Mouse (Mus musculus): ENCODE measurements around the gene Usp30. TPM values are rescaled to one million over a fixed set of nuclear protein-coding genes. Genes with fewer than 3 reads are reported as not detected.

Usp30 gene
- 10 to 100 TPM; 34.9 to 36.9 TPM for total RNA-seq (2021)
- long read RNA-seq, experiment 1, full-length matches to known transcripts, result 10 of 38 reads
- long read RNA-seq, experiment 1, partial matches to known transcripts, result 4 of 38 reads
- long read RNA-seq, experiment 1, other reads (novel, unspliced or antisense), result 24 of 38 reads
- long read RNA-seq, experiment 2, full-length matches to known transcripts, result 15 of 41 reads
- long read RNA-seq, experiment 2, partial matches to known transcripts, result 4 of 41 reads
- long read RNA-seq, experiment 2, other reads (novel, unspliced or antisense), result 22 of 41 reads

DNA sequence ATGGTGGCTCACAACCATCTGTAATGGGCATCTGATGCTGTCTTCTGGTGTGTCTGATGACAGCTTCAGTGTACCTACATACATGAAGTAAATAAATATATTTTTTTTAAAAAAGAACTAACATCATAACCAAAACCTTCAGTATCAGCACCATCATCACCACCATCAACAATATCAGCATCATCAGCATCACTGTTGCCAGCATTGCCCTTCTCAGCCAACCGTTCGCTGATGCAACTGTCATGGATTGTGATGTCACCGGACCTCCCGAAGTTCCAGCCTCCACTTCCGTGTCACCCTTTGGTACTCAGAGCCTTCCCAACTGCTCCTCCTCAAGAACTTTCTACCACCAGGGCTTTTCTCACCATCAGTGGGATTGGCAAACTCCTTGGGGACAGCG is at the start of gene Usp30:
Gene Usp30 (plus strand): TSS at position 301 of the 400 bp plus-strand sequence.
- DNase-seq (ENCODE audit: low spot score in 2 of 2), result no peak

DNA sequence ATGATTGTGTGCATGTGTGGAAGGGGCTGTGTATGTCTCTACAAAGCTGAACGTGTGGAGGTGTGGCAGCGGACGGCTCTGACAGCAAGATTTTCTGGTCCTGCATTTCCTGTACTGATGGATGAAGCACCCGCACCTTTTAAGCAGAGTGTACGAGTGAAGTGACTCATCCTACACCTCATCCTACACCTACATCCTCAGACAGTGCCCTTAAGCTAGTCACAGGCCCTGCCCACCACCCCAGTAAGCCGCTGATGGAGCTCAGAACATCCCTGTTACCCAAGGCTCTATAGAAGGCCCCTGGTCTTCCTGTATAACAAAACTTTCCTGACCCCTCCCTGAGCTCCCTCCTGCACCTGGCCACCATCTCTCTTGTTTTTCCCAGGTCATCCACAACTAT is 40.9 kb upstream of the Usp30 start:
- DNase-seq (ENCODE audit: low spot score in 2 of 2), result no peak

DNA sequence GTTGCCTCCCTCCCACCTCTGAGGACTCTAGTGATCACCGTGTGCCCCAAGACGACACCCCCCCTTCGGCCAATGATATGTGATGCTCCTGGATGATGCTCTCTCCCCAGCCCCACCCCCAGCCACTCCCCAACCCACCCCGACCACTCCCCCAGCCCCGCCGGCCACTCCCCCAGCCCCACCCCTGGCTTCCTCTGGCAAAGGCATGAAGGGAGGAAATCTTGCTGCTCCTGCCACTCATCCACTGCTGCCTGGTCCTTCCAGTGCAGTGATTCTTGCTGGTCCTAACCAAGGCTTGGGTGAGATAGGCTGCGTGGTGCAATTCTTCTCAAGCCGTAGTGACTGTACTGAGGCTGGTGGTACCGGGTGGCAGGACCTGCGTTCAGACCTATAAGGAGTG is 40.4 kb upstream of the Usp30 start:
- no peak for DNase-seq (ENCODE audit: low spot score in 2 of 2)

DNA sequence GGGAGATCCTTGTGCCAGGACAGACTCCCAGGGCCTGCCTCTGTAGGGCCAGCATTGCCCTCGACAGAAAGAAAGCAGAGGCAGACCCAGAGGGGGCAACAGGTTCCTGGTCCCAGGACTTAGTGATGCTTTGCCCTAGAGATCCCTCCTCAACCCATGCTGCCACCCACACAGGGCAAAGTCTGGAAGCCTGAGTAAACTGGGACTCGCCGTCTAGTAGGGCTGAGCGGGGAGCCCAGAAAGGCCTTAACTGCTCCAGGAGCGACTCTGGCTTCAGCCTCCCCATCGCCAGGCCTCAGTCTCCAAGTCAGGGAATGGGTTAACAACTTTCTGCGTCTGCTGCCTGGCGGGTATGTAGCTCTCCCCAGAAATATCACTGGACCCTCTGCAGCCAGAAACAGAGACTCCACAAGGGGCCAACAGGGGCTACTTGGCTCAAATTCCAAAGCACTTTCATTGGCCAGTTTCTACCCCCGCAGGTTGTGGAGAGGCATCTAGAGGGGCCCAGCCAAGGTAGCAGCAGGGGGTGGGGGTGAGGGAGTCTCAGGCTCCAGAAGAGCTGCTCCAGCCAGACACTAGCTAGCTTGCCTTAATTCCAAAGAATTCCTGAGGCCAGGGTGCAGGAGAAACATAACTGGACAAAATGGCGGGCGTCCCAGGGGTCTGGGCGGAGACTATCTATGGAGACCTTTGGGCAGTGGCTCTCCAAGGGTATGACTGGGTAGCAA is 37.9 kb upstream of the Usp30 start:
- no peak for DNase-seq (ENCODE audit: low spot score in 2 of 2)

DNA sequence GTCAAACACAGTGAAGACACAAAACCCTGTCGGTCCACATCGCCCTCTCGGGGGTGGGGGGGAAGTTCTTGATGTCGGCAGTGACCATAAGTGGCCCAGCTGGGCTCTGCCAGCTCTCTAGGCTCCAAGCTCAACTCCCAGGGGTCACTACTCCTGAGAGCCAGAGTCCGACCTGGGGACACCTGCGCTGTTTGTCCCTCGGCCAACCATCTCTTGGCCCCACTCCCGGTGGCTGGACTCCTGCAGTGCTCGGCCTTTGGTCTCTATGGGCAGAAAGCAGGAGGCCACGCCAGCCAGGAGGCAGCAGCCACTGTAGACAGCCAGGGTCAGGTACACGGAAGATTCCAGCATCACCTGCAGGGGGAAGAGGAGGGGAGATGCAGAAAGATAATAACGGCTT is 37.1 kb upstream of the Usp30 start:
- no peak for DNase-seq (ENCODE audit: low spot score in 2 of 2)

DNA sequence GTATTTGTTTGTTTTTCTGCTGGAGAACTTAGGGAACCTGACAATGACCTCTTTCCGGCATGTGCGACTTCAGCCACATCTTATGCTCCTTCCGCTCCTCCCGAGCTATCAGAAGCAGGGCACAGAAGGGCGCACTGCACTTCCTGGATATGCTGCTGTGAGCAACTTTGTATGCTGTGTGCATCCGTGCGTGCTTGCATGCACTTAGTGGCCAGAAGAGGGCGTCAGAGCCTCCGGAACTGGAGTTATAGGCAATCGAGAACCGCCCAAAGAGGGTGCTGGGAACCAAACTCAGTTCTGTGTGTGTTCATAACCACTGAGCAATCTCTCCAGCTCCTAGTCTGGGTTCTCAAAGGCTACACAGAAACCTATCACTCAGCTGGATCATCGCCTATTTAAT is 34.6 kb upstream of the Usp30 start:
- DNase-seq (ENCODE audit: low spot score in 2 of 2), result no peak

DNA sequence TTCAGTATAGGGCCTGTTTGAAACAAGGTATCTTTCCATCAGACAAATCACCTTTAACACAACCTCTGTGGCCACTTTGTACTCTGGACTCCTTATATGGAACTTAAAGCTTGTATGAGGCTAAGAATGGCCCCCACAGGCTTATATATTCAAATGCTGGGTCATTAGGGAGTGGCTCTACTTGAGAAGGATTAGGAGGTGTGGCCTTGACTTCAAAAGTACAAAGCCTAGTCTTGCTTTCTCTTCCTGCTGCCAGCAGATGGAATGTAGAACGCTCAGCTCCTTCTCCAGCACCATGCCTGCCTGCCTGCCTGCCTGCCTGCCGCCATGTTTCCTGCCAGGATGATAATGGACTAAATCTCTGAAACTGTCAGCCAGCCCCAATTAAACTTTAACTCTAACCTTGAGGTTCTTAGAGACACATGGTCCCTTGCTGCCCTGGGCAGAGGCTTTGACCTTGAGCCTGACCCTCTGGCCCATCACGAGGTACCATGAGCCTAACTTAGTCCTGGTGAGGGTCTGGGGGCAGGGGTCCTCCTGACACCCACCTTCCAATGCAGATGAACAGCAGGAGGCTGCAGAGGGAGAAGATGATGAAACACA is 33.0 kb upstream of the Usp30 start:
- no peak for DNase-seq (ENCODE audit: low spot score in 2 of 2)

DNA sequence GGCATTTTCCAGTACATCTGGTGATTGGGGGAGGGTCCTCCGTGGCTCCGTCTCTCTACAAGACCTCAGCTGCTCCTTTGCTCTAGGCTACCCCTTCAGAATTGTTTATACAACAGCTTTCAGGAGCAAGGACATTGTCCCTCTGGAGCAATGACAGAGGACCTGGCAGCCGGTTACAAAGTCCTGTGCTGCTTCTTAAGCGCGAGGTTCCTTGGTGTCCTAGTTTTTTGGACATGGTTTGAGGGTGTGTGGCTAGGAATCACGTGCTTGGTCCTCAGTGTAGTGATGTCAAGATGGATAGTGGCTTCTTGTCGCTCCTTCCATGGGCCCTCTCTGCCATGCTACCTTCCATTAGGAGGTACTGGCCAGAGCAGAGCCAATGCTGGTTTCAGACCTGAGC is 30.9 kb upstream of the Usp30 start:
- DNase-seq (ENCODE audit: low spot score in 2 of 2), result no peak

DNA sequence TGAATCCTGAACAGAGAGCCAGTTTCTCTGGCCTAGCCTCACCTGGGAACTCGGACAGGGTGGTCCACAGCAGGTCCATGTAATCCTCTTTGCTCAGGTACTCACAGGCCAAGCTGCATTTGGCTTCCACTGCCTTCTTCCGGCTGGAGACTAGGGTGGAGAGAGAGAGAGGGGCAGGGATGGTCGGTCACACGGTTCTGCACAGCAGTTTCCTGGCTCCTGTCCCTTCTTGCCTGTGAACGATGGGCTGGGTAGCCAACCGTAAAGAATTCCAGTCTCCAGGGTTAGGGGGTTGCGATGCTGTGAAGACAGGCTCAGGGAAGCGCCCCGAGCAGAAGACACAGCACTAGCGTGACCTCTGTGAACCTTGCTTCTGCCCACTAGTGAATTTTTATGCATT is 30.1 kb upstream of the Usp30 start:
- DNase-seq (ENCODE audit: low spot score in 2 of 2), result no peak

DNA sequence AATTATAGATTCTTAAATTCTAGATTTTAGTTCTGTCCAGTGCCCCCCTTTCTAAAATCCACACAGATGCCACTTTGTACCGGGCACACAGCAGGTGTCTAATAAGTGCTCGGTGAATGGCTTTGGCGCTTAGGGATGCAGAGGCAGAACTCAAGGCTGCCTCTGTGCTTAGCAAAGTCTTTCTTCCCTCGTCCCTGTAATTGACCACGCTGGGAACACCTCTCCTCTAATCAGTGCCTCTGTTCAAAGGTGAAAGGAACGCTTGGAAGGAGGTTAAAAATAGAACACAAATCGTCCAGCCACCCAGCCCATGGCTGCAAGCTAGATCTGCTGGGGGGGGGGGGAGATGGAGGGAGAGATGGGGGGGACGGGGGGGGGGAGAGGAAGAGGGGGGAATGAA is 24.8 kb upstream of the Usp30 start:
- DNase-seq (ENCODE audit: low spot score in 2 of 2), result no peak

DNA sequence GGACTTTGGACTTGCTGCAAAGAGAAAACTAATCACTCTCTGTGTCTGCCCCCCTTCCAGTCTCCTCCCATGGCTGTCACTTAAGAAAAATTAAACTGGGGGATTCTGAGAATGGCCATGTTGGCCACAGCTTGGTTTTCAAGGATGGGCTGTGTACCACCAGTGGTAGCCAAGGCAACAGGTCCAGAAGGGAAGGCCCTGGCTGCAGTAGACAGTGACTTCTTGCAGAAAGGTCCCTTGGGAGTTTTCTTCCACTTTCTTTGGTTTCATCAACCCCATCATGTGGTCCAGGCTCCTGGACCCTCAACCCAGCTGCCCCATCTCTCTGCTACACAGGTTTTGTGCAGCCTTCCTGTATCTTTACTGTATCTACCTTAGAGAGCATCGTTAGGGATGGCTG is 24.4 kb upstream of the Usp30 start:
- DNase-seq (ENCODE audit: low spot score in 2 of 2), result no peak

DNA sequence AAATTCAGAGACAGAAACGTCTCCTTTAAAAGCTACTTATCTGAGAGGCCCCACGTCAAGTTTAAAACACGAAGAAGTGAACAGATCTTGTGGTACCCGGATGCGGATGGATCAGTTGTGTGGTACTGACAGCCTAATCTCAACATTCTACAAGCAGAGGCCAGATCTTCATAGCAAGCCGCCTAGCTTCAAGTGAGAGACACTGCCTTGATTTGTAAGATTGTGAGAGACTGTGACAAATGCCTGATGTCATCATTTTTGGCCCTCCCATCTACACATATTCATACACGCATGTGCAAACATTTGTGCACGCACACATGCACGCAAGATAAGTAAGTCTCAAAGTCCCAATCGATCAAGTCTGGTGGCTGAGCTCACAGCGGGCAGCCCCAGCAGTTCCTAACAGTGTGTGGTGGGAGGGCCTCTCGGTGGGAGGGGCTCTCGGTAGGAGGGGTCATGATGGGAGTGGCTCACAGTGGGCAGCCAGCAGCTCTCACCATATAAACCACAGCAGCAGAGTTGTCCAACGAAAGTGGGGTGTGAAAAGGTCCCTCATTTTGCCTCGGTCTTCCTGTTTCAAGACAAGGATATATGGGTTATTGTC is 23.8 kb upstream of the Usp30 start:
- DNase-seq (ENCODE audit: low spot score in 2 of 2), result no peak

DNA sequence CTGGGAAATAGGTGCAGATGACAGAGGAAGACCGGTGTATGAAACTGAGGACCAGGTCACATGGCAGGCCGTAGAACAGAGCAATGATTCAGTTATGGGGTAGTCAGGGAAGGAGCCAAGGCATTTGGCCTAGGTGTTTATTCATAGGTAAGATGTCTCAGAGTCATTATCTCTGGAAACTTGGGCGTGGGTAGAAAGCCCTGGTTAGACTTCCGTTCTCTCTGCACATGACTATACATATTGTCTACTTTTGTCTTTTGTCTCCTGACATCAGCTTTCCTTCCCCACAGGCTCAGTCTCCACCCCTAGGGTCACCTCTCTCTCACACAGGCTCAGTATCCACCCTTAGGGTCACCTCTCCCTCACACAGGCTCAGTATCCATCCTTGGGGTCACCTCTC is 21.5 kb upstream of the Usp30 start:
- no peak for DNase-seq (ENCODE audit: low spot score in 2 of 2)

DNA sequence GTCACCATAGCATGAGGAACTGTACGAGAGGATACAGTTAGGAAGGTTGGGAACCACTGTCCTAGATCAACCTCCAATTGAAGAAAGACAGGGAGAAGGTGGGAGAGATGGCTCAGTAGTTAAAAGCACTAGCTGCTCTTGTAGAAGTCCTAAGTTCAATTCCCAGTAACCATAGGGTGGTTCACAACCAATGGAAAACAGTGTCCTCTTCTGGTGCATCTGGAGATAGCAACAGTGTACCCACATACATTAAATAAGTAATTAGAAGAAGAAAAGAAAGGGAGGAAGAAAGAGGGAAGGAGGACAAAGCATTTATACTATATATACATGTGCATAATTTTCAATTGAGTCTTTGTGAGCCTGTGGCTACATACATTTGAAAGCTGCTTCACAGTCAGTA is 20.1 kb upstream of the Usp30 start:
- DNase-seq (ENCODE audit: low spot score in 2 of 2), result no peak

DNA sequence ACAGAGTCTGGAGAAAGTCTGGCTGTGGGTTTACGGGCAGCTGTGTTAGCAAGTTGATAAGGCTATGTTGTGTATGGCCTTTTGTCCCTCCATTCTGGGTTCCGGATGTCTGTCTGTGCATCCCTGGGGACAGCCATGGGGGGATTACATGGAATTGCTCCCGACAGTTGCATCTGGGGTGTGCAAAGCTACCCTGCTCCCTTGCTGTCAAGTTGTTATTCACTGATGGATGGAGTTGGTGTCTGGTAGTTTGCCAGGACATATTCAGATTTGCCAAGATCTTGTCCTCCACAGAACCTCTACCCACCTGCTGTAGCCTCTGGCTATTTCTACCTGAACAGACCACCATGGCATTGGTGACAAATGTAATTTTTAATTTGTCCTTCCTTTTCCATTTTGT is 19.1 kb upstream of the Usp30 start:
- DNase-seq (ENCODE audit: low spot score in 2 of 2), result no peak

DNA sequence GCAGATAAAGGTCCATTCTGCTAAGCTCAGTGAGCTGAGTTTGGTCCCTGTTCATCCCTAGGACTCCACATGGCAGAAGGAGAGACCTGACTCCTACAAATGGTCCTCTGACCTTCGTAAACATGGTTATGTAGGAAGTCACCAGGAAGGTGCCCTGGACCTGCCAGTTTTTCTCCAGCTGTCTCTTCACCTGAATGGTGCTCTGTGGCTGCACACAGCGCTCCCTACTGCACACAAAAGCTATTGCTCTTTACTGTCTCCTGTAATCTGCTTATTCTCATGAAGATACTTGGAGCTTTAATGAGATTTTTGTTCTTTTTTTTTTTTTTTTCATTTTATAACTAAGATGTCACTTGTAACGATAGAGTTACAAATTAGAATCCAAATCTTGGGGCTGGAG is 18.7 kb upstream of the Usp30 start:
- DNase-seq (ENCODE audit: low spot score in 2 of 2), result no peak

DNA sequence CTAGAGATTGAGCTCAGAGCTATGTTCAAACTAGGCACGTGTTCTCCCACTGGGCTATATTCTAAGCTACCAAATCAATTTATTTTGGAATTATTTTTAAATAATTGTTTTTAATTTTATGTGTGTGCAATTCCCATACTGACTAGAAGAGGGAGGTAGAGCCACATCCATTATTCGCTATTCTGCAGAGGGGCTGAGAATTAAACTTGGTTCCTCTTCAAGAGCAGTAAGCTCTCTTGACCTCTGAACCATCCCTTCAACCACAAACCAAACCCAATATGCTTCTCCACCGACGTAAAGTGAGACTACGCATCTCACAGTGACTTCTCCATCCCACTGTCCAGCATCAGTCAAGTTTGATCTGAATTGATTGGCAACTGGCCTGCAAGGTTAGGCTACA is 18.1 kb upstream of the Usp30 start:
- DNase-seq (ENCODE audit: low spot score in 2 of 2), result no peak

DNA sequence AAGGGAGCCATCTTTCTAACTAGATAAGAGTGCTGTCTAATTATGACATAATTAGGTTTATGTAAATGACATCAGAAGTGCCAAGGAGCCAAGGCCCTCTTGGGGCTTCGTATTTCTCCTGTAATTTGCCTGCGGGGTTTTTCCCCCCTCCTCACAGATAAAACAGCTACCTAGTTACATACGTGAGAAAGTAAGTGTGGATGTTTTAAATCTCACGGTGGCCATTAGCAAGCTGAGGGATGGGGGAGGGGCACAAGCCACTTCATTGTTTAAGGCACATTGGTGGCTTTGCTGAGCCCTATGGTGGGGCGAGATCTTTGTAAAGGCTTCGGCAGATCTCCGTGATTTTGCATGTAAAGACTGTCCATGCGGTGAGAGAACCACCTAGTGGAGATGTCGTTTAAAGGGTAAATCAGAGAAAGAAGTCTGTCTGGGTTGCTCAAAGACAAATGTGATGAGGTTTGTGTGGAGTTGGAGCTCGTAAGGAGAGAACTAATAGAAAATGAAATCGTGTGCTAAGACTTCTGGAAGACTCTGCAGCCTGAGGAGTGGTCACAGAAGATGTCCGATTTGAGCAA is 16.4 kb upstream of the Usp30 start:
- DNase-seq (ENCODE audit: low spot score in 2 of 2), result no peak

DNA sequence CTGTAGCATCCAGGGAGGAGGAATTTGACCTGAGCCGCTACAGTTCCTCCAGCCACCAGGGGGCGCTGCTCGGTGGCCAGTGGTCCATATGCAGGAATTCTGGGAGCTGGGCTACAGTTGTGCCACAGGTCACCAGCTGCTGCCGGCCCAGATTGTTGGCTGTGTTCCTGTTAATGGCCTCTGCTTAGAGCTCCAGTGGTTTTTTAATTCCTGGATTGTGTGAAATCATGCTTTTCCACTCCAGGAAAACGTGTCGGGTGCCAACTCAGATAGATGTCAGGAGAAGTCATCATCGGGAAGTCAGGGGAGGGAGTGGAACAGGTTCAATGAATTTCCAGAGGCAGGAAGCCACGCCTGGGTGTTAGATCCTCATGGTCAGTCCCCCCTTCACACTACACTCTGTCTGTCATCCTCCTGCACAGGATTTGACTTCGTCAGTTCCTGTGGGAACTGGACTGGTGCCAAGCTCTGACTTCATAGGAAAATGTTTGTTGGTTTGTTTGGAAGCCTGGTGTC is 13.0 kb upstream of the Usp30 start:
- peak; percentile 46 to 48 for DNase-seq (ENCODE audit: low spot score in 2 of 2)

DNA sequence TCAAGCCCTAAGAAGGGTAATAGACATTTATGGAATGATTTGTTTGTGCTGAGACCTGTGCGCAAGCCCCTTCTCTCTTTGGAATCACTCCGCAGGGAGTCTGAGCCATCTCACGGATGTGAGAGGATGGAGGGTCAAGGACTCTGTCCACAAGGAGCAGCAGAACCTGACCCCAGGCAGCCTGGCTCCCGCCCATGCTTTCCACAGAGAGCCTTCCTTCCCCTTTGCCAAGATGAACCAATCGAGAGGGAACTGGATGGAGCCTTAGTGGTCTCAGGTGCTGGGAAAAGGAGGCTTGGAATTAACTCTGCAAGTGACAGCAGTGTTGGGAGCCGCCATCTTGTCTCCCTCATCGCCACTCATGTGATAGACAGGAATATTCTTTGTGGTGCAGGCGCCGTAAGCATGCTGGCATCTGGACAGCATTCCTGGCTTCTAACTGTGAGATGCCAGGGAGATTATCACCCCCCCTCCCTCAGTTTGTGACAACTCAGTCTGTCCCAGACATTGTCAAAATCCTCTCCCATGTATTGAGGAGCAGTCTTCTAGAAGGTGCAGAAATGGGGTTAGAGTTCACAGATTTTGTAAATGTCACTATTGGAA is 8.0 kb upstream of the Usp30 start:
- DNase-seq (ENCODE audit: low spot score in 2 of 2), result no peak

DNA sequence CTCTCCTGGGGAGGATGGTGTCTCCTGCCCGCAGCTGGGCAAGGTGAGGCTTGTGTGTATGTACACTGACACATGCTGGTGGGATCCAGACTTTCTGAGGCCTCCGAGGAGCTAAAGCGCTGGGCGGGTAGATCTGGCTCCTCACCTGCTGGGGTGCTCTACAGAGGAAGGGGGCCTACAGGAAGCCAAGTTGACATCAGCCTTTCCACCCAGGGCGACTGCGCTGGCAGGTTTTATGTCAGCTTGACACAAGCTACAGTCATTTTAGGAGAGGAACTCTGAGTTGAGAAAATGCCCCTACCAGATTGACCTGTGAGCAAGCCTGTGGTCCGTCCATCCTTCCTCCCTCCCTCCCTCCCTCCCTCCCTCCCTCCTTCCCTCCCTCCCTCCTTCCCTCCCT is 3.6 kb upstream of the Usp30 start:
- no peak for DNase-seq (ENCODE audit: low spot score in 2 of 2)

Data from left cerebral cortex, adult 18-20 months (tissue).